Mouse (Mus musculus): ENCODE measurements at regions not wholly inside any gene's neighbourhood (a gene's known extent, or its start where the extent isn't known, plus 50 kb on each side); places are given as distances from the start of the nearest gene placed in this dataset.
A peak's percentile ranks its signal among the peaks of the same experiment; 100 is the strongest.
"Not testable (repeated sequence)": the region's sequence is repeated elsewhere in the genome, so short reads cannot be mapped to it uniquely, and the experiment has no call there.

DNA sequence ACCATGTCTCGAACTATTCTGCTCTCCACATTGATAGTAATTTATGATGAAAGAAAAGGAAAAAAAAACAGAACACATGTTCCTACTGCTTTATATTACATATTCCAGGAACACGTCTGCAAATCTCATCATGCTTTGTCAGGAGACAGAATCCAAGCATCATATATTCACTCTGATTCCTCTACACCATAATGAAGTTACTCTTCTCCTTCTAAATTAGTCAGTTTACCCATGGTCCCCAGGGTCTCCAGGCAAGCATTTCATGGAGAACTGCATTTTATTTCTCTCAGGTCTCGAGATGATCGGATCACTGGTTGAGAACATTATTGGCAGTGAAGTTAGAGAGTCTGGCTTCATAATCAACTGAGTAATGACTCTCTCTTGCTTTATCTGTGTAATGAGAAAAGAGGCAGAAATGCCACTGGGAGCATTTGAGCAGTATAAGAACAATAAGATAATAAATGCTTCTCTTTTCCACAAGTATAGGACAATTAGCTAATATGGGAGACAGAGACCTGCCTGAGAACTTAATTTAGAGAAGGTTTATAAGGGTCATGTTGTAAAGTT, 97.8 kb upstream of the Prl start:
- Histone ChIP-seq H3K27ac (ENCODE audit: low read depth, low read length) (no peak overlapping the region), H3K9me3 (ENCODE audit: control insufficient read depth, low read length) (no peaks in the 10 kb centered on the region), H3K27me3 (replicated peaks; ENCODE audit: control insufficient read depth, insufficient read depth, low read length) (no peaks in the 10 kb centered on the region), H3K36me3 (ENCODE audit: control insufficient read depth, insufficient read depth, low read length) (no peaks in the 10 kb centered on the region), H3K4me2 (ENCODE audit: low read length) (no peak overlapping the region), H3K4me1 (ENCODE audit: control insufficient read depth, insufficient read depth, low read depth, low read length) (no peaks in the 10 kb centered on the region), H3K4me3 (ENCODE audit: low read length) (no peak overlapping the region), H3K9ac (ENCODE audit: low read depth, low read length) (no peak overlapping the region)
- ATAC-seq, result peak; percentile 70; the same call in 1 of the 2 replicates
- WGBS, result 57% methylated on average over 4 of the region's 4 CpGs

DNA sequence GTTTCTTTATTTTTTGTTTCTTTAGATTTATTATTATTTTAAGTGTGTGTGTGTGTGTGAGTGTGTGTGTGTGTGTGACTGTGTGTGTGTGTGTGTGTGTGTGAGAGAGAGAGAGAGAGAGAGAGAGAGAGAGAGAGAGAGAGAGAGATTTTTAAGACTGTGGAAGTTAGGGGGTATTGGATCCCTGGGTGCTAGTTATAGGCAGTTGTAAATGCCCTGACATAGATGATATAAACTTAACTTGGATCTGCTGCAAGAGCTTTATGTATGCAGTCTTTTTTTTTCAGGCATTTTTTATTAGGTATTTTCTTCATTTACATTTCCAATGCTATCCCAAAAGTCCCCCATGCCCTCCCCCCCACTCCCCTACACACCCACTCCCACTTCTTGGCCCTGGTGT, 96.8 kb upstream of the Prl start:
- not testable (repeated sequence) for H3K9me3 ChIP-seq (ENCODE audit: control insufficient read depth, low read length); H3K4me3 ChIP-seq (ENCODE audit: low read length); H3K9ac ChIP-seq (ENCODE audit: low read depth, low read length); H3K27me3 ChIP-seq (replicated peaks; ENCODE audit: control insufficient read depth, insufficient read depth, low read length); H3K4me2 ChIP-seq (ENCODE audit: low read length); H3K4me1 ChIP-seq (ENCODE audit: control insufficient read depth, insufficient read depth, low read depth, low read length); ATAC-seq; H3K36me3 ChIP-seq (ENCODE audit: control insufficient read depth, insufficient read depth, low read length); H3K27ac ChIP-seq (ENCODE audit: low read depth, low read length)

DNA sequence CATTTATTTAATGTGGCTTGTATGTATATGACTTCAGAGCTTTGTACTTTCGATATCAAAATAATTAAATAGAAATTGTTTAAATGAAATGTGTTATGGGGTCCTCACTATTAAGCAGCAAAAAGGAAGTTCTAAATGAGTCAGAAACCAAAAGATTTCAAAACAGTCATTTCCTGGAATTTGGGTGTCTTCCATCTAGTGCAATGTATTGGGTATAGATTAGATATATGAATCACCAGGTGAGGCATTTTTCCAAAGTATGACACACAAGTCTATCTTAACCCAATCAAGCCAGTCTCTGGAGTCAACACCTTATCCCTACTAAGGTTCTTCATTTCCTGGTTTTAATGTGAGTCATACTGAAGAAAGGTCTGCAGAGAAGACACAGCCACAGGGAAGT, 81.3 kb upstream of the Prl start:
- Histone ChIP-seq H3K27me3 (replicated peaks; ENCODE audit: control insufficient read depth, insufficient read depth, low read length) (no peaks in the 10 kb centered on the region), H3K4me1 (ENCODE audit: control insufficient read depth, insufficient read depth, low read depth, low read length) (no peaks in the 10 kb centered on the region), H3K36me3 (ENCODE audit: control insufficient read depth, insufficient read depth, low read length) (no peaks in the 10 kb centered on the region), H3K4me3 (ENCODE audit: low read length) (no peak overlapping the region), H3K4me2 (ENCODE audit: low read length) (no peak overlapping the region), H3K27ac (ENCODE audit: low read depth, low read length) (no peak overlapping the region), H3K9ac (ENCODE audit: low read depth, low read length) (no peak overlapping the region), H3K9me3 (ENCODE audit: control insufficient read depth, low read length) (no peaks in the 10 kb centered on the region)
- WGBS, result 93% methylated on average over 1 of the region's 1 CpGs
- no peak for ATAC-seq

DNA sequence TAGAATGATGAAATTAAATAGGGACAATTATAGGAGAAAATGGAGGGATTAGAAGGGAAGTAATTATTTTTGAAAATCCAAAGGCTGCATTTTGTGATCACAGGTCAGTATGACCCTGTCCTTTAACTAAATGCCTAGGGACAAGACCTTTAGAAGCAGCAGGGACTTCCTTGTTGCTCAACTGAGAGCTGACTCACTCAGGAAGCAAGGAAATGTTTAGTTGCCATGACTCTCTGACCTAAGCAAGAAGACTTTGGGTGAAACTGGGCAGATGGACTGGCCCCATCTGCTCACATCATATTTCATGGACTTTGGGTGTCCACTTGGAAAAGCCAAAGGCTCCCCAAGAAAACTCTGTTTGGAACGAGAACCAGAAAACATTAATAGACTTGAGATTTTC, 76.9 kb upstream of the Prl start:
- no peak for ATAC-seq

More for the DNA sequence above, 76.9 kb upstream of the Prl start:
- WGBS, result 96% methylated on average over 1 of the region's 1 CpGs
- Histone ChIP-seq H3K4me2 (ENCODE audit: low read length) (no peak overlapping the region), H3K4me3 (ENCODE audit: low read length) (no peak overlapping the region), H3K27ac (ENCODE audit: low read depth, low read length) (no peak overlapping the region), H3K9ac (ENCODE audit: low read depth, low read length) (no peak overlapping the region), H3K36me3 (ENCODE audit: control insufficient read depth, insufficient read depth, low read length) (no peaks in the 10 kb centered on the region), H3K4me1 (ENCODE audit: control insufficient read depth, insufficient read depth, low read depth, low read length) (no peaks in the 10 kb centered on the region), H3K9me3 (ENCODE audit: control insufficient read depth, low read length) (no peaks in the 10 kb centered on the region), H3K27me3 (replicated peaks; ENCODE audit: control insufficient read depth, insufficient read depth, low read length) (no peaks in the 10 kb centered on the region)
